Mouse (Mus musculus) v-Abl transformed pro-B cells (cell line): ENCODE measurements around the gene Mocs3.

ENCODE experiments used
- in situ Hi-C, 2 experiments: fragments of 400-800 bp; cut with MboI; formaldehyde crosslinking; loops; one replicate each; pipeline ENCODE4 v1.15.1; 2025; ENCODE audit not compliant: unreplicated experiment in 2 of 2

Gene Mocs3

DNA sequence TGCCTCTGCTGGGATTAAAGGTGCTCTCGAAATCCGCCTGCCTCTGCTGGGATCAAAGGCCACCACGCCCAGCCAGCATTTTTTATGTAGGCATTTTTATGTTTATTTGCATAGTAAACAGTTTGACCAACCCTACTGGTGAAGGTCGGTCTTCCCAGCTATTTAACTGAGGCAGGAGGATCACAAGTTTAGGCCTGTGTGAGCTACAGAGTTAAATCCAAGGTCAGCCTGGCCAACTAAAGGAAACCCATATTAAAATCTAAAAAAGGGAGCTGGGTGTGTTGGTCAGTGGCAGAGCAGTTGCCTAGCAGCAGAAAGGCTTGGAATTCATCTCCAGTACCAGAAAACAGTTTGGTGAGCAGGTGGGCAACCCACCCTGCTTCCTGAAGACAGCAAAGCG is 2.9 kb downstream of the Mocs3 start:
- in situ Hi-C loops, result no loop called here

- in situ Hi-C loops, result no loop called here
Measured at GRCm38 (mm10) chr2:168238335-168238734, 7.9 kb downstream of the Mocs3 start.

DNA sequence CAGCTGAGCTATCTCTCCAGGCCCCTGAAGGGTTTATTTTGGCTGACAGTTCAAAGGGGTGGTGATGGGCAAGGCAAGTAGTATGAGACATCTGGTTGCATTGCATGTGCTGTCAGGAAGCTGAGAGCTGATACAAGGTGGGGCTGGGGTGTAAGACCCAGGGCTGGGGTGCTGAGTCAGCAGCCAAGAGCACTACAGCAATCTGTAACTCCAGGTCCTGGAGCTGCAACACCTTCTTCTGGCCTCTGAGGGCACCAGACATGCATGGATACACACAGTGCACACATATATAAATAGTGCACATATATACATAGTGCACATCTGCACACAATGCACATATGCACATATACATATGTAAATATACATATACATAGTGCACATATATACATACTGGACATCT is 12.4 kb downstream of the Mocs3 start:
- in situ Hi-C loops, result no loop called here

- in situ Hi-C loops, result no loop called here
Measured at GRCm38 (mm10) chr2:168243278-168243677, 12.9 kb downstream of the Mocs3 start.

GRCm38 (mm10) chr2:168245571-168245970 is 15.1 kb downstream of the Mocs3 start:
- in situ Hi-C loops, result no loop called here

DNA sequence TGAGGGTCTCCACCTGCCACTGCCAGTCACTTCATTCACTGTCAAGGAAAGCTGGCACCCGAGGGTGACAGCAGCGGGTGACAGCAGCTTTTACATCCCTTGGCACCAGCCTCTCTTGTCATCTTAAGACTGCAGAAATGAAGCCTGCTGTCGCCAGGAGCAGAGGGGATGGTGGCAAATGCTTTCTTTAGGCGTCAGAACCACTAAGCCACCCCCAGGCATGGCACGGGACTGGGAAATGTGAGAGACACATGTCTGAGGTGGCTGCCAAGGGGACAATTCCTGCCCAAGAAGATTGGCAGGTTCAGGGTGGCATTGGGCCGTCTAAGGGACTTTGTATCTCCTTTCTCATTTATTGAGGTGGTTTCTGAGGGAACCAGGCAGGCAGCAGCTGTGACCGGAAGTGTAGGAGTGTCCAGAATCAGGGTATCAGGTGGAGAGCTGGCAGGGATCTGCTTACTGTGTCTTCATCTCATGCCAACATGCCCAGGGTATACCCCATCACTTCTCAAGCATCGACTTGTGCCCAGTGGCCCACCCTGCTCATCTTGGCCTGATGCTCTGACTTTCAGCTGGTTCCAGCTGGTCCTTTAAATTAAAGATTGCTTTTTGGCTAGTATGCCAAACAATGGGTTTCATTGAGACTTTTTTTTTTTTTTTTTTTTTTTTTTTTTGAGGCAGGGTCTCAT is 17.9 kb downstream of the Mocs3 start:
- in situ Hi-C loops, result no loop called here

DNA sequence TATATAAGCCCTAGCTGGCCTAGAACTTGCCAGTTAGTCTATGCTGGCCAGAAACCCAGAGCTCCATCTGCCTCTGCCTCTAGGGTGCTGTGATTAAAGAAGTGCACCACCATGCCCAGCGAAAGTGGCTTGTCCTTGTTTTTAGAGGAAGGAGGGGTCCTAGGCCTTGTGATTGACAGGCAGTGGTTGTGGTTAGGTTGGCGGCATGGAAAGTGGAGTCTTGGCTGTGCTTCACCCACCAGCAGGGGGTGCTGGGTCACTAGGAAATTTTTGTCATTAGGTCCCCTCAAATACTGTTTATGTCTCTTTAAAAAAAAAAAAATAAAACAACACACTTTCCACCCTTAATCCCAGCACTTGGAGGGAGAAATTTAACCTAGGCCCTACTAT is 18.4 kb downstream of the Mocs3 start:
- in situ Hi-C loops, result no loop called here

DNA sequence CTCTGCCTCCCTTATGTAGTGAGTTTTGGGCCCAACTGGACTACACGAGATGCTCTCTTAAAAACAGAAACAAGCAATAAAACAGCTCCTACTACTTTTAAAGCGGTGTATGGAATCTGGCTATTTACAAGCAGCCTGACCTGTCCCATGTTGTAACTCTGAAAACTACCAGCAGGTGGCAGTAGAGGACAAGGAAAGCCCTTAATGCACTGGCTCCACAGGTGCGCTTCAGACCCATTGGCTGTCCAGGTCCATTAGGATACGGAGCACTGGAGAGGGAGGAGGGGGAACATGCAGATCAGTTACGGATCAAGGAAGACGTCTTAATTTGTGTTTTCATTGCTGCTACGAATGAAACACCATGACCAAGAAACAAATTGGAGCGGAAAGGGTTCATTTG is 19.8 kb downstream of the Mocs3 start:
- in situ Hi-C loops, result loop anchor here (5.0 to 25.0 kb wide), 4 partner anchors 192 to 1847 kb away; no protein-coding TSS in a partner anchor

DNA sequence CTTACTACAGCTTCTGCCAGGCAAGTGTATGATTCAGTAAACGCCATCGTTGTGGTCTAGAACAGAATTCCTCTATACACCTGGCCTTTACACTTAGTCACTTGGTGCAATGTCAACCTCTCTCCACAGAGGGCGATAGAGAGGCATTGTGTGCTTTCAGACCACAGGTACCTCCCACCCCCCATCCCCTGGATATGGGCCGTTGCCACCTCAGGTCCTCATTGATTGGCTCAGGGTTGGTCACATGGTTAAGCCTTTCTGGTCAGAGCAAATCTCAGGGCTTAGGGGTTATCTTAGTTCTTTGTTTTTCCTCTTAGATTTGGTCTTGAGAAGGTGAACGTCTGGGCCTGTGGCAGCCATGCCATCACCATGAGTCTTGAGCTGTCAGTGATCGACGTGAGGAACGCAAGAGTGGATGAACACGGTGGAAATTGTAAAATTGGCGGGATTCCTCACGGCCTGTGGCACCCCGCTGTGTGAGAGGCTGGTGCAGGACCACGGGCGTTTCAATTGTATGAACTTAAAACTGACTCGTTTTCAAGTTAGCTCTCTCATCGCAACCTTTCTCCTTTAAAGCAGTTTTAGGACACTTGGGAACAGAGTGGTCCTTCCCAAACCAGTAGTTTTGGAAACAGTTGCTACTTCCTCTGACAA is 22.3 kb downstream of the Mocs3 start:
- in situ Hi-C loops, result loop anchor here (5.0 to 25.0 kb wide), 4 partner anchors 190 to 1845 kb away; no protein-coding TSS in a partner anchor

GRCm38 (mm10) chr2:168253822-168254221 is 23.4 kb downstream of the Mocs3 start:
- in situ Hi-C loops, result loop anchor here (5.0 to 25.0 kb wide), 4 partner anchors 188 to 1843 kb away; no protein-coding TSS in a partner anchor

DNA sequence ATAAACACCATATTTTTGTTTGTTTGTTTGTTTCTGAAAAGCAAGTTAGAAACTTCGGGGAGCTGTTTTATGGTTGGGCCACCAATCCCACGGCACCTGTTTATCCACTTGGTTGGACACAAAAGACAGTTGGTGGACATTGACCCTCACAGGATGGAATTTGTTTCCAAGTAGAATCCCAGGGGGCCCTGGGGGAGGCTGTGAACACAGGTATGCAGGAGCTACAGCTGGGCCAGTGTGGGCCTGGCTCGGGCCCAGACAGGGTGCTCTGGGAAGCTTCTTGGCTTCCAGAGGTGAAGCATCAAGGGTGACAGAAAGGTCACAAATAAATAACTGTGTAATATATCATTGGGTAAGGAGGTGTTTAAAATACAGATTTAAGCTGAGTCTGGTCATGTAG is 26.1 kb downstream of the Mocs3 start:
- in situ Hi-C loops, result loop anchor here (10.0 to 25.0 kb wide), 2 partner anchors 188 to 681 kb away; no protein-coding TSS in a partner anchor

- in situ Hi-C loops, result loop anchor here (10.0 to 25.0 kb wide), 2 partner anchors 188 to 680 kb away; no protein-coding TSS in a partner anchor
Measured at GRCm38 (mm10) chr2:168257188-168257587, 26.8 kb downstream of the Mocs3 start.

DNA sequence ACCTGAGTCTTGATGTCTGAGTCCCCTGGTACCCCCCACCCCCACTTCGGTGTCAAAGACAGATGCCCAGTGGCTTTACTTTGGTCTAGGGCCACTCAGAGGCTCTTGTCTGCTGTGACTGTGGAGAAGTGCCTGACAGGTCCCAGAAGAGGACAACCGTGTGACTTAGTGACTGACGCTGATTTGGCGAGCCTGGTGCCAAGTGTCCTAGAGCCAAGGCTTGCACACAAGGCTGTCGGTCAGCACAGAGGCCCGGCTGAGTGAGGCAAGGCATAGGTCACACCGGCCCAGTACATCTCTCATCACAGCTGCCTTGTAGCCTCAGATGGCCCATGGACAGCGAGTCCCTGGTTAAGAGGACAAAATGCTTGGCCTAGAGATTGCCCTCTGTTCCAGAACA is 28.6 kb downstream of the Mocs3 start:
- in situ Hi-C loops, result loop anchor here (10.0 to 25.0 kb wide), 2 partner anchors 186 to 678 kb away; no protein-coding TSS in a partner anchor

DNA sequence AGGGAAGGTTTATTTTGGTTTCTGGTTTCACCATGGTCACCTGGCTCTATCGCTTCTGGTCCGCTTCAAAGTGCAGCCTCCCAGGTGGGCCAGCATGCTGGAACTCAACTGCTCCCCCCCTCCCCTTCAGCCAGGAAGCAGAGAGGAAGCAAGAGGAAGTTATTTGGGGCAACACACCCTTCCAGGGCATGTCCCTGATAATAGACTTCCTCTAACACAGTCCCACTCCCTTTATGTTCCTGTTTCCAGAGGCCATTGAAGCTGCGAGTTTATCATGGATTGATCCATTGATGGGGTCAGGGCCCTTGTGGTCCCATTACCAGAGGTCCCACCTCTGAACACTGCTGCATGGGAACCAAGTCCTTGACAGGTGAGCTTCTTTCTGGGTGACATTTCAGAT is 29.7 kb downstream of the Mocs3 start:
- in situ Hi-C loops, result loop anchor here (25.0 kb wide), 1 partner anchor 677 kb away; no protein-coding TSS in a partner anchor

DNA sequence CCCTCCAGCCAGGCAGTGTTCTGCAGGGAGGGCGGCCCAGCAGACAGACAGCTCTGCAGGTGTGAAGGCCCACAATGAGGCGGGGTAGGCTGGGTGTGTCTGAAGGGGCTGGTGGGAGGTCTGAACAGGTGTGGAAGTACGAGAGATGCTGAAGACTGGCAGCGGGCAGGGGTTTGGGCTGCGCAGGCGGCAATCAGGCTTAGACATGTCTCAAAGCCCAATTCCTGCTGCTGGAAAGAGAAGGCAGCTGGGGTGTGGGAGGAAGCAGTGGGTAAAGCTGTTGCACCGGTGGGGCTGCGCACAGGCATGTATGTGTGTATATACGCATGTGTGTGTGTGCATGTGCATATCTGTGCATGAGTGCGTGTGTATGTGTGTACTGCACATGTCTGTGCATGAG is 30.5 kb downstream of the Mocs3 start:
- in situ Hi-C loops, result loop anchor here (25.0 kb wide), 1 partner anchor 676 kb away; no protein-coding TSS in a partner anchor

DNA sequence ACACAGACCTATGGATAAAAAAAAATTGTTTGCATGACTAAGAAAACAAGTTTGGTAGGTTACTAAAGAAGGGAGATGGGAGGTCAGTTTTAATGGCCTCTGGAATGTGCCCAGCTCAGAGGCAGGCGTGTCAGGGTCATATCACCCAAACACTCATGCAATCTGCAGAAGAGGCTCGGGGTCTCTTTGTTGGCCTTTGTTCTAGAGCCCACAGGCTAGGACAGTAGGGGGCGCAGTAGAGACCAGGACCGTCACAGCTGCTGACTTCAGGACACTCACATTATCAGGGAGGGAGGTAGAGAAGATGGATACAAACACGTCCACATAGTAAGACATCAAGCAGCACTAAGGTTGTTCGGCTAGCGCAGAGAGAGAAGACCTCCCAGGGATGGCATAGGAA is 37.6 kb downstream of the Mocs3 start:
- in situ Hi-C loops, result loop anchor here (25.0 kb wide), 1 partner anchor 669 kb away; no protein-coding TSS in a partner anchor

DNA sequence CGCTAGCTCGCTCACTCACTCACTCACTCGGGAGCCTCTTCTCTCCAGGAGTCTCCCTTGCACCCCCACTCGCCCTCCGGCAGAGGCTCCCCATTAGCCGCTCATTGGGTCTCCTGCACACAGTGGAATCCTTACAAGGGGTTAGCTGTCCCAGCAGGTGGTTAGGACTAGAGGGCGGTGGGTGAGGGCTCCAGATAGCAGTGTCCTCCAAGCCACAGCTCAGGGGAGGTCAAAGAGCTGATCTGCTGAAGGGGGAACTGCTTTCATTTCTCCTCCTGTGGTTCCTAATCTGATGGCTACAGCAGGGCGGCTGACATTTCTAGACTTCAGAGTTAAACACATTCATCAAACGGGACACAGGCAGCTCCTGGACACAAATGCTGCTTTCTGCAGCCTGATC is 43.0 kb downstream of the Mocs3 start:
- in situ Hi-C loops, result loop anchor here (25.0 kb wide), 1 partner anchor 664 kb away; no protein-coding TSS in a partner anchor

DNA sequence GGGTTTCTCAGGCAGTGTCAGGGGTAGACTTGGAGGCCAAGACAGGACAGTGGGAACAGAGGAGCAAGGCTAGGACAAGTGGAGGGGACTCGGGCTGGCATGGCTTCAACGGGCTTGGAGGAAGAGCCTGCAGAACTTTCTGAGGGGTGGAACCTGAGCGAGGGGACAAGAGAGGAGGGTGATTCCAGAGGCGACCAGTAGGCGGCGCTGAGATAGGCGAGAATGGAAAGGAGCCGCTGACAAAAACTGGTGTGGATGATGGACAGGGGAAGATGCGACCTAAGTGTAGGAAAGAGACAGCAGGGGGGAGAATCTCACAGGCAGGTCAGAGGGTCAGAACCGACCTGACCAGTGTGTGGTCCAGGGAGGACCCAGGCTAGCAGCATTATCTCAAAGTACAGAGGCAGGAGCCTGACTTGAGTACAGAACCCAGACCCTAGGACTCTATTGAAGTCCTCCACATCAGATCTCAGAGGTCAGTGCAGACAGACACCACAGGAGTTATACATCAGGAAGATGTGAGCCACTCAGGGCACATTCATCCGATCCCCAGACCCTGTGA is 44.0 kb downstream of the Mocs3 start:
- in situ Hi-C loops, result loop anchor here (25.0 kb wide), 1 partner anchor 663 kb away; no protein-coding TSS in a partner anchor

DNA sequence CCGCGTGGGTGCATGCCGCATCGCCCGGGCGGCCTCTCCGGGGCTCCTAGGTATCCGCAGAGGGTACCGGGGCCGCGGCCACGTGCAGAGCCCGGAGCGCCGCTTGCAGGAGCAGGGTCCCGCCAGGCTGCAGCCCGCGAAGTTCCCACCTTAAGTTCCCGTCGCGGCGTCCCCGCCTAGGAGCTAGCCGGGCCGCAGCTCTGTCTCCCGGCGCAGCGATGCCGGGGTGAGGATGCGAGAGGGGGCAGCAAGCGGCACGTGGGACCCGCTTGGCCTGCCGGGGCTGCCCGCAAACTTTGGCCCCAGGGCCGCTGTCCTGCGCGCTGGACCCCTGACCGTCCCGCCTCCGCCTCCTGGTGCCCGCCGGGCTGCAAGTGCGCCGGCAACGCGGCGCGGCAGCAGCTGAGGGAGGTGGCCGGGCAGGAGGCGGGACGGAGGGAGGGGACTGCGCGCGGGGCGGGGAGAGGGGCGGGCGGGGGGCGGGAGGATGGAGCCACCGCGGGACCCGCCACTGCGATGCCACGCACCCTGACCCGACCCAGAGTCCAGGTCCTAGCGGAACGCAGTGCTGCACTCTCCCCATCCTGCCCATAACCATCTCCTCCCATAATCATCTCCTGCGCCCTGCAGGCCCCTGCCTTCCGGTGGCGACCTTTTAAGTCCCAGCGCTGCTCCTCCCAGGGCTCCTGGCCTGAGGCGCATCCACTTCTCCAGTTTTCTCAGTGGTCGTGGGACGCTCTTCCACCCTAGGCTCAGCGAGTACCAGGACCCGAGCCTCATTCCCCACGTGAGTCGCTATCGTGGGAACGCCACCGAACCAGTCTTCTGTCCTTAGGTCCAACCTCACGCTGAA is 50.5 kb downstream of the Mocs3 start:
- in situ Hi-C loops, result no loop called here

GRCm38 (mm10) chr2:168281582-168281981 is 51.2 kb downstream of the Mocs3 start, which contains the start of gene Kcng1:
Kcng1 (minus strand) TSS chr2:168281736.
- in situ Hi-C loops, result no loop called here
